Mouse (Mus musculus): ENCODE data around the gene Ifnab. TPM values are rescaled to one million over a fixed set of nuclear protein-coding genes. Genes with fewer than 3 reads are reported as not detected.

The Ifnab gene
- total RNA-seq (2023): not detected

GRCm38 (mm10) chr4:88691259-88691658, at the start of gene Ifnab:
TSS of gene Ifnab (minus strand) at chr4:88691359.

GRCm38 (mm10) chr4:88721791-88722721, 30.9 kb upstream of the Ifnab start, which contains the start of the genes Gm26566 and Klhl9:
TSS of gene Gm26566 (plus strand) at chr4:88721805.
TSS of gene Klhl9 (minus strand) at chr4:88722465.

GRCm38 (mm10) chr4:88683812-88684211, 7.3 kb downstream of the Ifnab start, which contains the start of gene Ifna2:
TSS of gene Ifna2 (minus strand) at chr4:88683912.

GRCm38 (mm10) chr4:88676824-88677223, 14.3 kb downstream of the Ifnab start, which contains the start of gene Ifna16:
TSS of gene Ifna16 (minus strand) at chr4:88676924.

GRCm38 (mm10) chr4:88644359-88644758, 46.8 kb downstream of the Ifnab start, which contains the start of gene Ifna13:
TSS of gene Ifna13 (minus strand) at chr4:88644459.

Other genes with a start within 250 kb of the Ifnab start
- gene Ifnb1, start 168.6 kb downstream of the Ifnab start, total RNA-seq (2023): not detected
- gene Ifna15, start 133.1 kb downstream of the Ifnab start, total RNA-seq (2023): not detected
- not detected for gene Ifna14, start 119.6 kb downstream of the Ifnab start, total RNA-seq (2023)
- not detected for gene Ifna9, start 99.0 kb downstream of the Ifnab start, total RNA-seq (2023)
- gene Ifna12, start 88.0 kb downstream of the Ifnab start, total RNA-seq (2023): not detected
- not detected for gene C87499, start 56.9 kb downstream of the Ifnab start, total RNA-seq (2023)
- gene Ifna13, start 46.9 kb downstream of the Ifnab start, total RNA-seq (2023): not detected
- gene Ifna16, start 14.4 kb downstream of the Ifnab start, total RNA-seq (2023): not detected
- not detected for gene Ifna2, start 7.4 kb downstream of the Ifnab start, total RNA-seq (2023)
- 1 to 10 TPM in 1 of 2 experiments, not detected in 1; 1.6 TPM for gene Gm26566, start 30.4 kb upstream of the Ifnab start, total RNA-seq (2023)
- gene Klhl9, start 31.1 kb upstream of the Ifnab start, total RNA-seq (2023): 10 to 100 TPM; 72.7 to 83.4 TPM
- gene Gm13271, start 63.5 kb upstream of the Ifnab start, total RNA-seq (2023): not detected
- gene Gm13283, start 68.8 kb upstream of the Ifnab start, total RNA-seq (2023): not detected
- not detected for gene Gm13290, start 82.5 kb upstream of the Ifnab start, total RNA-seq (2023)
- not detected for gene Gm13289, start 85.6 kb upstream of the Ifnab start, total RNA-seq (2023)
- not detected for gene Gm13272, start 88.5 kb upstream of the Ifnab start, total RNA-seq (2023)
- gene Ifnz, start 90.8 kb upstream of the Ifnab start, total RNA-seq (2023): not detected
- not detected for gene Gm13276, start 94.3 kb upstream of the Ifnab start, total RNA-seq (2023)
- gene Gm13277, start 97.3 kb upstream of the Ifnab start, total RNA-seq (2023): not detected
- not detected for gene Gm13278, start 100.2 kb upstream of the Ifnab start, total RNA-seq (2023)
- not detected for gene Gm13275, start 103.1 kb upstream of the Ifnab start, total RNA-seq (2023)
- not detected for gene Gm13279, start 106.0 kb upstream of the Ifnab start, total RNA-seq (2023)
- under 1 TPM; 0.42 to 0.91 TPM for gene Gm13285, start 108.3 kb upstream of the Ifnab start, total RNA-seq (2023)
- not detected for gene Gm13287, start 111.9 kb upstream of the Ifnab start, total RNA-seq (2023)
- gene Gm13288, start 114.2 kb upstream of the Ifnab start, total RNA-seq (2023): not detected
- gene Ifna7, start 124.9 kb upstream of the Ifnab start, total RNA-seq (2023): not detected
- not detected for gene Ifna11, start 128.6 kb upstream of the Ifnab start, total RNA-seq (2023)
- not detected for gene Ifna6, start 136.1 kb upstream of the Ifnab start, total RNA-seq (2023)
- gene Ifna5, start 144.2 kb upstream of the Ifnab start, total RNA-seq (2023): not detected
- not detected for gene Ifna4, start 150.5 kb upstream of the Ifnab start, total RNA-seq (2023)
- gene Ifna1, start 158.7 kb upstream of the Ifnab start, total RNA-seq (2023): not detected
- gene Ifne, start 188.8 kb upstream of the Ifnab start, total RNA-seq (2023): not detected

Data from monocyte, adult 59 days (primary cell).